Mouse (Mus musculus) mouse embryonic stem cell (cell line): ENCODE data around the gene Cpt1b.

Experiments
- in situ Hi-C, 2 experiments: fragments of 300-500 bp; cut with MboI; formaldehyde crosslinking; loops; 1 replicate in 1 of 2; 3 replicates in 1 of 2; pipeline ENCODE4 v1.14.3; 2019 to 2020; ENCODE audit warnings: low sequenced_read_pairs in 2 of 2, low pct_unique_long_range_greater_than_20kb in 1 of 2, mixed read lengths in 1 of 2; ENCODE audit not compliant: unreplicated experiment in 1 of 2

Gene Cpt1b

DNA sequence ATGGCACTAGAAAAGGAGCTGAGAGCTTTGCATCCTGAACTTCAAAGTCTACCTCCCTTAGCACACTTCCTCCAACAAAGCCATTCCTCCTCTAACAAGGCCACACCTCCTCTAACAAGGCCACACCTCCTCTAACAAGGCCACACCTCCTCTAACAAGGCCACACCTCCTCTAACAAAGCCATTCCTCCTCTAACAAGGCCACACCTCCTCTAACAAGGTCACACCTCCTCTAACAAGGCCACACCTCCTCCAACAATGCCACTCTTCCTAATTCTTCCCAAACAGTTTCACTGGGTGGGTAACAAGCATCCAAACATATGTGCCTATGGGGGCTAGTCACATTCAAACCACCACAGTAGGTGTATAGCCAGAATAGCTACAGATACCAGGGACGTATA is 23.2 kb downstream of the Cpt1b start:
- in situ Hi-C loops, result no loop called here

- in situ Hi-C loops, result no loop called here
Measured at GRCm38 (mm10) chr15:89399716-89400115, 25.9 kb downstream of the Cpt1b start.

GRCm38 (mm10) chr15:89398146-89398545 is 27.5 kb downstream of the Cpt1b start:
- in situ Hi-C loops, result no loop called here

- in situ Hi-C loops, result no loop called here
Measured at GRCm38 (mm10) chr15:89396883-89397282, 28.8 kb downstream of the Cpt1b start.

GRCm38 (mm10) chr15:89390081-89390480 is 35.6 kb downstream of the Cpt1b start:
- in situ Hi-C loops, result no loop called here

GRCm38 (mm10) chr15:89387127-89387526 is 38.5 kb downstream of the Cpt1b start:
- in situ Hi-C loops, result no loop called here

- in situ Hi-C loops, result no loop called here
Measured at GRCm38 (mm10) chr15:89384617-89385016, 41.0 kb downstream of the Cpt1b start, which contains the start of gene Klhdc7b. Gene Klhdc7b (plus strand): TSS chr15:89384917.

DNA sequence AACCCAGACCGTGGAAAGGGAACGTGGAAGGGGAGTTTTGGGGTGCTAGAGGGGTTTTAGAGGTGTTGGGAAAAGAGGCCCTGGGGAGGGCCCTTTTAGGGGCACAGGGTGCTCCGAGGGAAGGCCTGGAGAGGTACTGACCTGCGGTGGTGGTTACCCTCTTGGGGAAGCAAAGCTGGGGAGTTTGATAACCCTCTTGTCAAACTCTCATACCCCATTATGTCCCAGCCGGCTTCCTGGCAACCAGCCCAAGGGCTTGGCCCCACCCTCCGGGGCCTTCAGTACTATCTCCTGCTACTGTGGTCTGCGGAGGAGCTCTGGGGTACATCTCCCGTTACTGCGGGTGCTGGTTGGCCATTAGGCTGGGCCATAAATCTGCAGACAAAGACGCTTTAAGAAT is 46.2 kb downstream of the Cpt1b start:
- in situ Hi-C loops, result no loop called here

- in situ Hi-C loops, result no loop called here
Measured at GRCm38 (mm10) chr15:89378831-89379401, 46.7 kb downstream of the Cpt1b start, which contains the start of gene Odf3b. Gene Odf3b (minus strand): TSS chr15:89379282.

- in situ Hi-C loops, result no loop called here
Measured at GRCm38 (mm10) chr15:89377938-89378828, 47.5 kb downstream of the Cpt1b start.

GRCm38 (mm10) chr15:89377362-89377761 is 48.3 kb downstream of the Cpt1b start:
- in situ Hi-C loops, result no loop called here

- in situ Hi-C loops, result no loop called here
Measured at GRCm38 (mm10) chr15:89376957-89377356, 48.7 kb downstream of the Cpt1b start, which contains the start of gene Tymp. Gene Tymp (minus strand): TSS chr15:89377039.

DNA sequence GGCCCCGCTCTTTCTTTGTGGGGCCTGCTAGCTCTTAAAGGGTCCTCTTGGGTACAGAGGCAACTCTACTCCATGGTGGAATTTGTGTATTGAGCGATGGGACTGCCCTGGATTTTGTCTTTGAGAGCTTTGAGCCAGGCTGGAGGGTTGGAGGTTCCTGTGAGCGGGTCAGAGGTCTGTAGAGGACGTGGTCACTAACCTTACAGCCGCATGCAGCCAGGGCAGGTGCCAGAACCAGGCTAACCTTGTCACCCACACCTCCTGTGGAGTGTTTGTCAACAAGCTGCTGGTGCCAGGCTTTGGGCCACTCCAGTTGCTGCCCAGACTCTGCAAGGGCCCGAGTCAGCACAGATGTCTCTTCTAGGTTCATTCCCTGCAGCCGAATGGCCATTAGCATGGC is 49.6 kb downstream of the Cpt1b start:
- in situ Hi-C loops, result no loop called here

GRCm38 (mm10) chr15:89374801-89375534 is 50.7 kb downstream of the Cpt1b start:
- in situ Hi-C loops, result no loop called here

GRCm38 (mm10) chr15:89374340-89374739 is 51.3 kb downstream of the Cpt1b start:
- in situ Hi-C loops, result no loop called here

DNA sequence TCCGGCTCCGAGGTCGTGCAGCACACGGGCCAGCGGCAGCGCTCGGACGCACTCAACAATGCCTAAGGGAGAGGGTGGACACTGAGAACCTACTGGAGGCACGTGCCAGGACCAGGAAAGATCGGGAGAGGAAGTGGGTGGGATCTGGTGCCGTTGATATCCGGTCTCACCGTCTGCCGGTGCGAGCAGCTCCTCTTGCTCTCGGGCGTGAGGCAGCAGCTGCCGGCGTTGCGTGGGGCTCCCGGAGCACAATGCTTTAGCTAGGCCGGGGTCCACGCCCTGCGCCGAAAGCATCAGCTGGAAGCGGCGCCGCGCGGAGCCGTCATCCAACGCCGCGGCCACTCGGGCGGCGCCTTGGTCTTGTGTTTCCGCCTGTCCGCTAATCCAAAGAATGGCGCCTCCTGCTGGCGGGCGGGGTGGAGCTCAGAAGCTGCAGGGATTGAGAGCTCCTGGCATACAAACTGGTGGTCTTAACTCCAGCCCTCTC is 51.9 kb downstream of the Cpt1b start, which contains the start of gene Sco2:
Sco2 (minus strand) TSS at position 85 of the 487 bp plus-strand sequence.
- in situ Hi-C loops, result no loop called here

DNA sequence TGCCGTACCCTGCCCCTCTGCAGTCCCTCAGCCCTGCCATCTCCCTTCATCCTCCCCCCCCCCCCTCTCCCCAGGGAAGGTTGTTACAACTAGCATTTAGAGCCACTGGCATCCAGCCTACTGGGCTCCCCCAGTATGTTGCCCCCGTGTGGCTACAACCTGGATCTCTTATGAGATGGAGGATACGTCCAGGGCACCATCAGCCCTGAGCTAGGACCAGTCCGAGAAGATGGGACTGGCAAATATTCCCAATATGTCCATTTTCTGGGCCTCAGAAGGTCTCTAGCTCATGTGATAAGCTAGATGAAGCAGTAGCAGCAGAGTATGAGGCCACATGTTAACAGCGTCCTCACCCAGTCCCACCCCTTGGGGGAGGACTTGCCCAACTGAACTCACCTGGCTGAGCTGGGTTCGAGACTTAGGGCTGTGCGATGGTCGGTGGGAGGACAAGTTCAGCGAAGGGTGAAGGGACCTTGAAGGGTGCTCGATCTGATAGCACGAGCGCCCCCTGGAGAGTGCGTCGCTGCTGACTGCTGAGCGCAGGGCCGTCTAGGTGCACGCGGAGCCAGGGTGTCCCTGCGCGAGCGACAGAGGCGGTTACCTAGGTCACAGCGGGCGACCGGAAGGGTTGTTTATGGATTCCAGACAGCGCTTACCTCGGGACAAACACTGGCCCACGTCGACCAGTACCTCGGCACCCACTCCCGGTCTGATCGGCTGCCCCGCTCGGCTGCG is 52.5 kb downstream of the Cpt1b start:
- in situ Hi-C loops, result no loop called here

GRCm38 (mm10) chr15:89372536-89372935 is 53.1 kb downstream of the Cpt1b start:
- in situ Hi-C loops, result no loop called here
